Mouse (Mus musculus) embryonic fibroblast, embryonic 13.5 days (primary cell): ENCODE measurements at regions not wholly inside any gene's neighbourhood (a gene's known extent, or its start where the extent isn't known, plus 50 kb on each side); places are given as distances from the start of the nearest gene placed in this dataset.

Source experiments
- CTCF ChIP-seq: IDR thresholded peaks from 2 replicates; pipeline ENCODE4 v1.5.1; 2011; ENCODE audit warnings: mild to moderate bottlenecking, control low read depth, low read length, moderate library complexity, borderline replicate concordance; ENCODE audit not compliant: insufficient read depth
- POLR2A ChIP-seq: IDR thresholded peaks from 2 replicates; pipeline ENCODE4 v1.6.1; 2011; ENCODE audit warnings: low read depth, mild to moderate bottlenecking, control low read depth, low read length, moderate library complexity

- TF ChIP-seq POLR2A (no peak), CTCF (no peak)
Observed at GRCm38 (mm10) chr2:147988586-147988985, 58.2 kb downstream of the Foxa2 start.
